Mouse (Mus musculus): ENCODE measurements around the gene Zbtb44. TPM values are rescaled to one million over a fixed set of nuclear protein-coding genes. Genes with fewer than 3 reads are reported as not detected.

Gene Zbtb44
- total RNA-seq, 2 experiments from 2014 or later: 64.8 to 71.7 TPM

GRCm38 (mm10) chr9:31122464-31123030 is 92.1 kb downstream of the Zbtb44 start:
- Histone ChIP-seq H3K27ac (no peak overlapping the region), H3K4me3 (no peak overlapping the region)
- intact Hi-C loops (cut with DNase I): no loop called here
- DNase-seq: no peak
- TF ChIP-seq CTCF (IDR thresholded peaks at IDR 0.05): no peak

Other genes starting within 250 kb of the Zbtb44 start
- gene Adamts15, start 108.2 kb upstream of the Zbtb44 start, total RNA-seq (2021): 1 to 10 TPM; 1.3 to 3.0 TPM
- 10 to 100 TPM in 1 of 2 experiments, 1 to 10 TPM in 1; 1.5 to 14.6 TPM for gene Adamts8, start 88.1 kb upstream of the Zbtb44 start, total RNA-seq (2021)
- under 1 TPM in 1 of 2 experiments, not detected in 1; 0.08 TPM for gene St14, start 101.2 kb downstream of the Zbtb44 start, total RNA-seq (2021)
- 100 to 1,000 TPM; 105 to 114 TPM for gene Aplp2, start 181.2 kb downstream of the Zbtb44 start, total RNA-seq (2021)
- gene Prdm10, start 249.9 kb downstream of the Zbtb44 start, total RNA-seq (2021): 1 to 10 TPM; 4.4 to 4.8 TPM

All from gastrocnemius, adult 2 months (tissue).